Mouse (Mus musculus): ENCODE data around the gene Fgfr2. TPM values are rescaled to one million over a fixed set of nuclear protein-coding genes. Genes with fewer than 3 reads are reported as not detected.

The Fgfr2 gene
- total RNA-seq, 1 experiment, result 37.5 TPM

- in situ Hi-C loops (cut with MboI; ENCODE audit: low sequenced_read_pairs in 2 of 2, unreplicated experiment in 2 of 2), result loop anchor here (10.0 kb wide), 1 partner anchor 1045 kb away; no protein-coding TSS in a partner anchor
- no peak within 1 kb of the TSS for H3K27ac ChIP-seq (ENCODE audit: insufficient read depth, low read depth, low read length, poor library complexity, severe bottlenecking)
- peaks cover 3 to 5% of the 10 kb centered on the region in 2 experiments; a peak in 3 of 4 replicates for H3K4me1 ChIP-seq (ENCODE audit: control insufficient read depth in 2 of 2, insufficient read depth in 2 of 2, low read length in 2 of 2, poor library complexity in 1 of 2)
- no peak within 1 kb of the TSS for H3K9ac ChIP-seq (ENCODE audit: insufficient read depth, low read depth, low read length, poor library complexity, severe bottlenecking)
- H3K36me3 ChIP-seq (ENCODE audit: control insufficient read depth, insufficient read depth, low read length, poor library complexity, severe bottlenecking), result no peaks in the 10 kb centered on the region
- H3K9me3 ChIP-seq (ENCODE audit: control insufficient read depth, insufficient read depth, low read depth, low read length), result no peaks in the 10 kb centered on the region
- no peak for TF ChIP-seq ZC3H11A (IDR thresholded peaks at IDR 0.05; ENCODE audit: borderline replicate concordance, low read depth, low read length)
- no peak for TF ChIP-seq ZNF384 (IDR thresholded peaks at IDR 0.05; ENCODE audit: low read depth, low read length)
- TF ChIP-seq HCFC1 (IDR thresholded peaks at IDR 0.05; ENCODE audit: borderline replicate concordance, insufficient read depth, low read length), result no peak
- TF ChIP-seq MAFK (IDR thresholded peaks at IDR 0.05; ENCODE audit: insufficient read depth, low read depth, low read length), result no peak
- H3K4me3 ChIP-seq (ENCODE audit: insufficient read depth in 1 of 2, low read depth in 1 of 2, low read length in 2 of 2, poor library complexity in 1 of 2, severe bottlenecking in 1 of 2), result peak within 1 kb of the TSS; percentile 51 to 67
- no peak for DNase-seq (ENCODE audit: low read depth, low spot score)
Measured at GRCm38 (mm10) chr7:132599071-132599975, 523.8 kb downstream of the Fgfr2 start, which contains the start of gene Nkx1-2. Nkx1-2 (minus strand) TSS chr7:132599637.

GRCm38 (mm10) chr7:132597251-132598041, 525.7 kb downstream of the Fgfr2 start:
- peaks cover 3 to 5% of the 10 kb centered on the region in 2 experiments; a peak in 3 of 4 replicates for H3K4me1 ChIP-seq (ENCODE audit: control insufficient read depth in 2 of 2, insufficient read depth in 2 of 2, low read length in 2 of 2, poor library complexity in 1 of 2)
- DNase-seq (ENCODE audit: low read depth, low spot score), result no peak
- in situ Hi-C loops (cut with MboI; ENCODE audit: low sequenced_read_pairs in 2 of 2, unreplicated experiment in 2 of 2), result loop anchor here (10.0 kb wide), 1 partner anchor 1043 kb away; no protein-coding TSS in a partner anchor

GRCm38 (mm10) chr7:132596557-132597250, 526.4 kb downstream of the Fgfr2 start:
- H3K4me1 ChIP-seq (ENCODE audit: control insufficient read depth in 2 of 2, insufficient read depth in 2 of 2, low read length in 2 of 2, poor library complexity in 1 of 2), result peaks cover 3 to 5% of the 10 kb centered on the region in 2 experiments; a peak in 3 of 4 replicates
- in situ Hi-C loops (cut with MboI; ENCODE audit: low sequenced_read_pairs in 2 of 2, unreplicated experiment in 2 of 2), result loop anchor here (10.0 kb wide), 1 partner anchor 1042 kb away; no protein-coding TSS in a partner anchor
- no peak for TF ChIP-seq CHD2 (IDR thresholded peaks at IDR 0.05; ENCODE audit: low read depth, low read length)
- TF ChIP-seq ZC3H11A (IDR thresholded peaks at IDR 0.05; ENCODE audit: borderline replicate concordance, low read depth, low read length), result no peak
- TF ChIP-seq ZNF384 (IDR thresholded peaks at IDR 0.05; ENCODE audit: low read depth, low read length), result no peak
- TF ChIP-seq MAFK (IDR thresholded peaks at IDR 0.05; ENCODE audit: insufficient read depth, low read depth, low read length), result no peak
- TF ChIP-seq HCFC1 (IDR thresholded peaks at IDR 0.05; ENCODE audit: borderline replicate concordance, insufficient read depth, low read length), result no peak
- H3K36me3 ChIP-seq (ENCODE audit: control insufficient read depth, insufficient read depth, low read length, poor library complexity, severe bottlenecking), result no peaks in the 10 kb centered on the region
- no peak overlapping the region for H3K27ac ChIP-seq (ENCODE audit: insufficient read depth, low read depth, low read length, poor library complexity, severe bottlenecking)
- DNase-seq (ENCODE audit: low read depth, low spot score), result no peak
- peak overlapping the region; percentile 52; the same call in 1 of the 2 replicates for H3K9ac ChIP-seq (ENCODE audit: insufficient read depth, low read depth, low read length, poor library complexity, severe bottlenecking)
- peak overlapping the region; percentile 43 to 64 for H3K4me3 ChIP-seq (ENCODE audit: insufficient read depth in 1 of 2, low read depth in 1 of 2, low read length in 2 of 2, poor library complexity in 1 of 2, severe bottlenecking in 1 of 2)
- no peaks in the 10 kb centered on the region for H3K9me3 ChIP-seq (ENCODE audit: control insufficient read depth, insufficient read depth, low read depth, low read length)

More at GRCm38 (mm10) chr7:132597251-132598041, 525.7 kb downstream of the Fgfr2 start:
- Histone ChIP-seq H3K9ac (ENCODE audit: insufficient read depth, low read depth, low read length, poor library complexity, severe bottlenecking) (peak overlapping the region; percentile 52), H3K36me3 (ENCODE audit: control insufficient read depth, insufficient read depth, low read length, poor library complexity, severe bottlenecking) (no peaks in the 10 kb centered on the region), H3K27ac (ENCODE audit: insufficient read depth, low read depth, low read length, poor library complexity, severe bottlenecking) (no peak overlapping the region), H3K4me3 (ENCODE audit: insufficient read depth in 1 of 2, low read depth in 1 of 2, low read length in 2 of 2, poor library complexity in 1 of 2, severe bottlenecking in 1 of 2) (peak overlapping the region; percentile 43 to 64), H3K9me3 (ENCODE audit: control insufficient read depth, insufficient read depth, low read depth, low read length) (no peaks in the 10 kb centered on the region)
- TF ChIP-seq ZNF384 (IDR thresholded peaks at IDR 0.05; ENCODE audit: low read depth, low read length), result no peak

GRCm38 (mm10) chr7:132595787-132596186, 527.4 kb downstream of the Fgfr2 start:
- H3K36me3 ChIP-seq (ENCODE audit: control insufficient read depth, insufficient read depth, low read length, poor library complexity, severe bottlenecking), result no peaks in the 10 kb centered on the region
- TF ChIP-seq HCFC1 (IDR thresholded peaks at IDR 0.05; ENCODE audit: borderline replicate concordance, insufficient read depth, low read length) (no peak), ZNF384 (IDR thresholded peaks at IDR 0.05; ENCODE audit: low read depth, low read length) (no peak), ZC3H11A (IDR thresholded peaks at IDR 0.05; ENCODE audit: borderline replicate concordance, low read depth, low read length) (no peak), MAFK (IDR thresholded peaks at IDR 0.05; ENCODE audit: insufficient read depth, low read depth, low read length) (no peak), CHD2 (IDR thresholded peaks at IDR 0.05; ENCODE audit: low read depth, low read length) (no peak)
- no peak overlapping the region for H3K9ac ChIP-seq (ENCODE audit: insufficient read depth, low read depth, low read length, poor library complexity, severe bottlenecking)
- in situ Hi-C loops (cut with MboI; ENCODE audit: low sequenced_read_pairs in 2 of 2, unreplicated experiment in 2 of 2), result loop anchor here (10.0 kb wide), 1 partner anchor 1041 kb away; no protein-coding TSS in a partner anchor
- no peaks in the 10 kb centered on the region for H3K9me3 ChIP-seq (ENCODE audit: control insufficient read depth, insufficient read depth, low read depth, low read length)
- H3K27ac ChIP-seq (ENCODE audit: insufficient read depth, low read depth, low read length, poor library complexity, severe bottlenecking), result no peak overlapping the region
- peaks cover 3 to 4% of the 10 kb centered on the region in 2 experiments; a peak in 3 of 4 replicates for H3K4me1 ChIP-seq (ENCODE audit: control insufficient read depth in 2 of 2, insufficient read depth in 2 of 2, low read length in 2 of 2, poor library complexity in 1 of 2)
- no peak overlapping the region for H3K4me3 ChIP-seq (ENCODE audit: insufficient read depth in 1 of 2, low read depth in 1 of 2, low read length in 2 of 2, poor library complexity in 1 of 2, severe bottlenecking in 1 of 2)
- no peak for DNase-seq (ENCODE audit: low read depth, low spot score)
